In the genomic region with DNA sequence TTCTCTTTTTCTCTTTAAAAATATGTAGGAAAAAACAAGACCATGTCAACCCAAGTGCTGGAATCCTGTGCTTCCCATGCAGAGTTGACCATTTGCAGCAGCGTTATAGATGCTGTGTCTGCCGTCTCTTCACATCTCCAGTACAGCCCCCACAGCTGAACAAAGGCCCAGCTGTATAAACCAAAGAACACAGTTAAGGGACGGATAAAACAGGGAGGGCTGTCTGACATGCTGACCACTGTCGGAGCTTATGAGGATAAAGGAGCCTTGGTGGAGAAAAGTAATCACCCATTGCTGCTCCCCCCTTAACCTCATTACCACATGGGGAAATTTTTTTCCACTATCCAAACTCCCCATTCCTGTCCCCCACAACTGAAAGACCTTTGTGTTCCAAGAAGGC, we compare ENCODE assay signal across 19 mouse cellular contexts.
DNase-seq lines count a peak whose midpoint lies in the region; ATAC-seq and TF ChIP-seq lines count a peak whose summit lies in the region.
"Had no signal": no experiment of that assay in that cellular context is flagged by ENCODE, and none has a peak within 500 bp of the region (broad histone marks: within the 10 kb centered on the region; RNA-seq: fewer than 3 reads in every experiment).

No protein-coding gene starts in this region.

- H3K27ac ChIP-seq in forebrain, embryonic 12.5 days = peak overlapping the region; percentile 31; the same call in 1 of the 2 replicates
- H3K27ac ChIP-seq in forebrain, embryonic 14.5 days (ENCODE audit: low read depth, low read length) = no peak overlapping the region
- H3K27ac ChIP-seq in kidney, postnatal 0 days = no peak overlapping the region
- no peak overlapping the region for H3K27ac ChIP-seq in intestine, embryonic 15.5 days
- H3K27ac ChIP-seq: hindbrain, embryonic 13.5 days; layer of hippocampus, adult 2 months; left cerebral cortex, adult 2 months; limb, embryonic 12.5 days; neural tube, embryonic 13.5 days had no signal

- H3K36me3 ChIP-seq in forebrain, embryonic 12.5 days (replicated peaks) = no peaks in the 10 kb centered on the region
- no peaks in the 10 kb centered on the region for H3K36me3 ChIP-seq in forebrain, embryonic 14.5 days (ENCODE audit: control insufficient read depth, insufficient read depth, low read length)
- no peaks in the 10 kb centered on the region for H3K36me3 ChIP-seq in kidney, postnatal 0 days (ENCODE audit: insufficient read depth, low read length)
- no peaks in the 10 kb centered on the region for H3K36me3 ChIP-seq in intestine, embryonic 15.5 days
- H3K36me3 ChIP-seq: hindbrain, embryonic 13.5 days; limb, embryonic 12.5 days; neural tube, embryonic 13.5 days had no signal

- 10% methylated on average over 4 of the region's 4 CpGs for WGBS in forebrain, embryonic 12.5 days
- WGBS in forebrain, embryonic 14.5 days = 8% methylated on average over 4 of the region's 4 CpGs
- 31% methylated on average over 4 of the region's 4 CpGs for WGBS in kidney, postnatal 0 days
- WGBS in intestine, embryonic 15.5 days = 57% methylated on average over 4 of the region's 4 CpGs

- TF ChIP-seq CTCF in kidney, postnatal 0 days (IDR thresholded peaks at IDR 0.05; ENCODE audit: low read depth) = no peak

- no peaks in the 10 kb centered on the region for H3K9me3 ChIP-seq in forebrain, embryonic 12.5 days
- no peaks in the 10 kb centered on the region for H3K9me3 ChIP-seq in forebrain, embryonic 14.5 days (replicated peaks; ENCODE audit: control insufficient read depth, low read length)
- H3K9me3 ChIP-seq in kidney, postnatal 0 days (replicated peaks; ENCODE audit: low read length) = no peaks in the 10 kb centered on the region
- no peaks in the 10 kb centered on the region for H3K9me3 ChIP-seq in intestine, embryonic 15.5 days
- H3K9me3 ChIP-seq: hindbrain, embryonic 13.5 days; limb, embryonic 12.5 days; neural tube, embryonic 13.5 days had no signal

- ATAC-seq in forebrain, embryonic 12.5 days (ENCODE audit: low FRiP score) = 0 out of 2 replicates have a peak, but pooled peaks have one; percentile 28
- ATAC-seq in forebrain, embryonic 14.5 days = no peak
- ATAC-seq in kidney, postnatal 0 days (replicated peaks; ENCODE audit: low FRiP score, low read depth) = no peak
- no peak for ATAC-seq in intestine, embryonic 15.5 days

- H3K4me2 ChIP-seq in forebrain, embryonic 12.5 days = no peak overlapping the region
- H3K4me2 ChIP-seq in forebrain, embryonic 14.5 days (ENCODE audit: low read length) = no peak overlapping the region
- H3K4me2 ChIP-seq in kidney, postnatal 0 days (ENCODE audit: low read length) = no peak overlapping the region
- H3K4me2 ChIP-seq in intestine, embryonic 15.5 days (replicated peaks) = no peak overlapping the region
- H3K4me2 ChIP-seq: hindbrain, embryonic 13.5 days; limb, embryonic 12.5 days; neural tube, embryonic 13.5 days had no signal

- no peak overlapping the region for H3K9ac ChIP-seq in forebrain, embryonic 12.5 days
- H3K9ac ChIP-seq in forebrain, embryonic 14.5 days (ENCODE audit: low read length) = no peak overlapping the region
- no peak overlapping the region for H3K9ac ChIP-seq in kidney, postnatal 0 days (ENCODE audit: low read depth, low read length)
- no peak overlapping the region for H3K9ac ChIP-seq in intestine, embryonic 15.5 days
- H3K9ac ChIP-seq: hindbrain, embryonic 13.5 days; limb, embryonic 12.5 days; neural tube, embryonic 13.5 days had no signal

- peaks cover 52% of the 10 kb centered on the region for H3K4me1 ChIP-seq in forebrain, embryonic 12.5 days
- peaks cover 20% of the 10 kb centered on the region for H3K4me1 ChIP-seq in forebrain, embryonic 14.5 days (ENCODE audit: control insufficient read depth, insufficient read depth, low read length)
- H3K4me1 ChIP-seq in kidney, postnatal 0 days (replicated peaks; ENCODE audit: insufficient read depth, low read length) = no peaks in the 10 kb centered on the region
- peaks cover 4% of the 10 kb centered on the region; the same call in 1 of the 2 replicates for H3K4me1 ChIP-seq in intestine, embryonic 15.5 days (replicated peaks)

- no peak for DNase-seq in forebrain, embryonic 14.5 days (ENCODE audit: low spot score)
- DNase-seq in kidney, postnatal 0 days (ENCODE audit: low spot score) = peak; percentile 19
- no peak for DNase-seq in kidney, postnatal 10 days
- peak; percentile 67 for DNase-seq in embryo, embryonic 10.5 days (ENCODE audit: low spot score)
- peak; percentile 60 for DNase-seq in mesoderm, embryonic 11.5 days (ENCODE audit: low read depth, low spot score)
- no peak for DNase-seq in layer of hippocampus, postnatal 36 days
- DNase-seq: adrenal gland, postnatal 36 days; cerebellum, postnatal 36 days; gastrocnemius, postnatal 14 days; kidney, adult 2 months; lung, postnatal 14 days; thymus, postnatal 25 days had no signal

- H3K27me3 ChIP-seq in forebrain, embryonic 12.5 days = no peaks in the 10 kb centered on the region
- H3K27me3 ChIP-seq in forebrain, embryonic 14.5 days (replicated peaks; ENCODE audit: control insufficient read depth, insufficient read depth, low read length) = no peaks in the 10 kb centered on the region
- H3K27me3 ChIP-seq in kidney, postnatal 0 days (ENCODE audit: insufficient read depth, low read length) = no peaks in the 10 kb centered on the region
- no peaks in the 10 kb centered on the region for H3K27me3 ChIP-seq in intestine, embryonic 15.5 days (replicated peaks)
- H3K27me3 ChIP-seq: hindbrain, embryonic 13.5 days; limb, embryonic 12.5 days; neural tube, embryonic 13.5 days had no signal

- H3K4me3 ChIP-seq in forebrain, embryonic 12.5 days (replicated peaks) = no peak overlapping the region
- no peak overlapping the region for H3K4me3 ChIP-seq in forebrain, embryonic 14.5 days (ENCODE audit: low read depth, low read length)
- no peak overlapping the region for H3K4me3 ChIP-seq in kidney, postnatal 0 days (replicated peaks; ENCODE audit: low read depth, low read length)
- no peak overlapping the region for H3K4me3 ChIP-seq in intestine, embryonic 15.5 days (replicated peaks)
- H3K4me3 ChIP-seq: hindbrain, embryonic 13.5 days; layer of hippocampus, adult 2 months; left cerebral cortex, adult 2 months; limb, embryonic 12.5 days; neural tube, embryonic 13.5 days had no signal

Comparison
In these comparisons a context has a peak if more than half of its experiments do, and no peak if none do; other contexts are left out.
1. DNase-seq: peak in kidney, postnatal 0 days (single experiment), embryo, embryonic 10.5 days (single experiment) and mesoderm, embryonic 11.5 days (single experiment); none in forebrain, embryonic 14.5 days (single experiment), kidney, postnatal 10 days (single experiment) and layer of hippocampus, postnatal 36 days (0 of 2).